Mouse (Mus musculus) liver, embryonic 16.5 days (tissue): ENCODE results near the gene Crtam. TPM values are rescaled to one million over a fixed set of nuclear protein-coding genes. Genes with fewer than 3 reads are reported as not detected.

Experiments used
- ATAC-seq: fragments of 200-750 bp; cut with Nextera tagmentation; 2 replicates; pipeline ENCODE4 v1.8.0; 2017; ENCODE audit warnings: low read depth, mild to moderate bottlenecking, moderate number of reproducible peaks, moderate library complexity
- H3K27ac ChIP-seq: fragments of 300-500 bp; sonication (generic); 2 replicates; pipeline ENCODE4 v1.5.1; 2014; ENCODE audit warnings: mild to moderate bottlenecking, low read length
- H3K27me3 ChIP-seq: fragments of 300-500 bp; sonication (generic); 2 replicates; pipeline ENCODE4 v1.6.1; 2014; ENCODE audit warnings: low read depth, low read length, mixed read lengths; ENCODE audit not compliant: control insufficient read depth, insufficient read depth
- H3K36me3 ChIP-seq: fragments of 300-500 bp; sonication (generic); 2 replicates; pipeline ENCODE4 v1.6.1; 2014; ENCODE audit warnings: mild to moderate bottlenecking; ENCODE audit not compliant: control insufficient read depth, insufficient read depth
- H3K4me1 ChIP-seq: fragments of 300-500 bp; sonication (generic); 2 replicates; pipeline ENCODE4 v1.6.1; 2014; ENCODE audit warnings: low read depth, low read length, mixed read lengths; ENCODE audit not compliant: control insufficient read depth
- H3K4me2 ChIP-seq: fragments of 300-500 bp; sonication (generic); 2 replicates; pipeline ENCODE4 v1.6.1; 2014; ENCODE audit warnings: low read depth, low read length, mixed read lengths
- H3K4me3 ChIP-seq: fragments of 300-500 bp; sonication (generic); 2 replicates; pipeline ENCODE4 v1.5.1; 2014; ENCODE audit warnings: low read depth, mild to moderate bottlenecking, low read length
- H3K9ac ChIP-seq: fragments of 300-500 bp; sonication (generic); 2 replicates; pipeline ENCODE4 v1.6.1; 2014; ENCODE audit warnings: low read depth, low read length
- H3K9me3 ChIP-seq: fragments of 300-500 bp; sonication (generic); replicated peaks from 2 replicates; pipeline ENCODE4 v1.6.1; 2016; ENCODE audit warnings: low read length; ENCODE audit not compliant: control insufficient read depth
- WGBS: fragments of 180-500 bp; shearing (Covaris S2); extraction: QIAGEN DNeasy Blood & Tissue Kit; methylation state at CpG from one replicate; pipeline ENCODE4 v1.1.7; 2014; ENCODE audit not compliant: insufficient replicate concordance; 5-methylcytosine and 5-hydroxymethylcytosine counted together
- polyA plus RNA-seq: library from polyadenylated mRNA; unstranded; fragments of >200 nt; fragmentation: Nextera tagmentation; extraction: Ambion mirVana; gene quantifications from 2 replicates; pipeline ENCODE4 v1.2.1, GENCODE M21; 2015

Crtam gene
- polyA plus RNA-seq, 1 experiment from 2014 or later, result 0.07 TPM

GRCm38 (mm10) chr9:40937425-40937824, 67.0 kb downstream of the Crtam start:
- ATAC-seq, result no peak
- no peak overlapping the region for H3K4me3 ChIP-seq
- H3K27me3 ChIP-seq, result no peaks in the 10 kb centered on the region
- H3K27ac ChIP-seq, result no peak overlapping the region
- H3K9me3 ChIP-seq, result no peaks in the 10 kb centered on the region
- 48% methylated on average over 7 of the region's 7 CpGs for WGBS
- H3K4me1 ChIP-seq, result no peaks in the 10 kb centered on the region
- no peak overlapping the region for H3K9ac ChIP-seq
- H3K4me2 ChIP-seq, result no peak overlapping the region
- H3K36me3 ChIP-seq, result no peaks in the 10 kb centered on the region

DNA sequence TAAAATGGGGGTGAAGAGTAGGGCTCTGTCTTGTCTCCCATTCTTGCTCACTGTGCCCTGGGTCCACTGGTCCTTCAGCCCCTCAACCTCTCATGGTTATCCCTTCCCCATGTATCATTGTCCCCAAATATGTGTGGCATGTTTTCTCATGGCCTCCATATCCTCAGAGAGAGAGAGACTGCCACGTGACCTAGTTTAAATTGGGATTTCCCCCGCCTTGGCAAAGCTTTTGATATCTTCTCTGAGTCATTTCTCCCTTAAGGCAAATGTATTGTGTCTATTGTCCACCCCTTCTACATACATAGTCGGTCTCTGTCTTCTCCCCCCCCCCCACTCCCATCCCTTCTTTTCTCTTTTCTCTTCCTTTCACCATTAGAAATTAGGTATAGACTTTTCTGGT, 71.1 kb downstream of the Crtam start:
- H3K27me3 ChIP-seq, result no peaks in the 10 kb centered on the region
- no peak overlapping the region for H3K4me2 ChIP-seq
- H3K27ac ChIP-seq, result no peak overlapping the region
- no peak overlapping the region for H3K4me3 ChIP-seq
- WGBS, result 62% methylated on average over 3 of the region's 3 CpGs
- no peaks in the 10 kb centered on the region for H3K9me3 ChIP-seq
- no peaks in the 10 kb centered on the region for H3K36me3 ChIP-seq
- ATAC-seq, result no peak
- H3K9ac ChIP-seq, result no peak overlapping the region
- no peaks in the 10 kb centered on the region for H3K4me1 ChIP-seq

- ATAC-seq, result no peak
- Histone ChIP-seq H3K27me3 (no peaks in the 10 kb centered on the region), H3K36me3 (no peaks in the 10 kb centered on the region), H3K9ac (no peak overlapping the region), H3K4me3 (no peak overlapping the region), H3K4me2 (no peak overlapping the region), H3K27ac (no peak overlapping the region), H3K9me3 (no peaks in the 10 kb centered on the region), H3K4me1 (no peaks in the 10 kb centered on the region)
- 72% methylated on average over 17 of the region's 17 CpGs for WGBS
Measured at GRCm38 (mm10) chr9:40927351-40927980, 77.0 kb downstream of the Crtam start.

Other genes with a start within 250 kb of the Crtam start
- gene Hspa8, start 203.6 kb downstream of the Crtam start, polyA plus RNA-seq, result 981 and 995 TPM in 2 replicates
- gene Bsx, start 130.5 kb downstream of the Crtam start, polyA plus RNA-seq, result not detected in 2 replicates
- not detected in 2 replicates for gene Jhy, start 40.5 kb downstream of the Crtam start, polyA plus RNA-seq
- gene Ubash3b, start 157.1 kb upstream of the Crtam start, polyA plus RNA-seq, result 4.6 and 4.7 TPM in 2 replicates